Mouse (Mus musculus): ENCODE data around the gene Ptprn2.

- TF ChIP-seq POLR2A (IDR thresholded peaks at IDR 0.05; ENCODE audit: borderline replicate concordance, extremely low read depth, low read depth, low read length) (no peak), CTCF (IDR thresholded peaks at IDR 0.05; ENCODE audit: insufficient read depth, low read length) (no peak)
These were observed 673.6 kb downstream of the Ptprn2 start for GRCm38 (mm10) chr12:117158950-117159668.

Data from lung, adult 2 months (tissue).